Mouse (Mus musculus): ENCODE data around the gene Myom3.
A peak's percentile ranks its signal among the peaks of the same experiment; 100 is the strongest.

Gene Myom3

GRCm38 (mm10) chr4:135856223-135857091 is 96.9 kb downstream of the Myom3 start:
- DNase-seq (ENCODE audit: low spot score in 2 of 2) = peak; percentile 40 to 53

- DNase-seq (ENCODE audit: low spot score in 2 of 2) = no peak
Observed at GRCm38 (mm10) chr4:135857597-135858186, 98.2 kb downstream of the Myom3 start.

All from spleen, postnatal 36 days (tissue).